Mouse (Mus musculus) liver, adult (tissue): Measurements from ENCODE around the gene Micu1.

ENCODE experiments used
- GATA4 ChIP-seq: IDR thresholded peaks from 2 replicates; pipeline ENCODE4 v1.6.1; 2014; ENCODE audit warnings: mild to moderate bottlenecking, low read length; ENCODE audit not compliant: insufficient replicate concordance

The Micu1 gene

GRCm38 (mm10) chr10:59813759-59814158 is 111.5 kb downstream of the Micu1 start:
- TF ChIP-seq GATA4: no peak

DNA sequence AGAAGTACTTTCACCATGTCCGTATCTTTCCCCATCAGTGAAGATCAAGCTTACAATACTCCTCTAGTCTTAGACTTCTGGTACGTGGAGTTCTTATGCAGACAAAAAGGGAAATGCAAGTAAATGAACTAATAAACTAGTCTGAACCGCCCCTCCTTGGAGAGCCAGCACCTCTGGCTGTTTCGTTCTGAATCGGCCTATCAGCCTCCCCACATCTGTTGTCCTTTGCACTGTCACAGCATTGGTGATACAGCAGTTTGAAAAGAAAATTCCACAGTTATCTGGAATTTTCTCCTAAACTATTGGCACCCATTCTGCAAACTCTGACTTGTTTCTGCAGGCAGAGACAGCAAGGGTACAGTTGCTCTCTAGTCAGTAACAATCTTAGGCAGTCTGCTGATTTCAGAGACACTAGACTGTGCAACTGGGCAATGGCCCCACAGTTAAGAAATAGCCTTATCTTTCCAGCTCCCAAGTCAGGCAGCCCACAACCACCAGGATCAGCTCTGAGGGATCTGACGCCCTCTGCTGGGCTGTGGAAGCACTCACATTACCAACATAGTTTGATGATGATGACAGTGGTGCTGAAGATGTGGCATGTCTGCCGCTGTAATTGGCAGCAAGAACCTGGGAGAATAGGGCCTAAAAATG is 112.4 kb downstream of the Micu1 start:
- TF ChIP-seq GATA4: peak; percentile 87; the same call in 1 of the 2 replicates

- no peak for TF ChIP-seq GATA4
Observed at GRCm38 (mm10) chr10:59816569-59816968, 114.3 kb downstream of the Micu1 start.

DNA sequence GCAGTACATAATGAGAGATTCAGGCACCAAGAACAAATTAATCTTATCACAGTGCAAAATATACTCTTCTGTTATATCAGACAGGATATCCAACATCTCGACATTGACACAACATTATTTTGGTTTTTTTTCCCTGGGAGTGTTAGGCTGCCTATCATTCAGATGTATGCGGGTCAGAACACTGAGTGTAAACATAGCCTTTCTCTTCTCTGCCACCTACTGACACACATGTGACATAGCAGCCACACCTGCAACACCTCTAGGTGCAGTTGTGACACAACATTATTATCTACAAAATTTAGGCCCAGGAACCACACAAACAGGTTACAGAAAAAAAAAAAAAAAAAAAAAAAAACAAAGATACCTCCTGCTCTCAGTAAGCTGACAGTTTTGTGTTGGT is 115.3 kb downstream of the Micu1 start:
- no peak for TF ChIP-seq GATA4

DNA sequence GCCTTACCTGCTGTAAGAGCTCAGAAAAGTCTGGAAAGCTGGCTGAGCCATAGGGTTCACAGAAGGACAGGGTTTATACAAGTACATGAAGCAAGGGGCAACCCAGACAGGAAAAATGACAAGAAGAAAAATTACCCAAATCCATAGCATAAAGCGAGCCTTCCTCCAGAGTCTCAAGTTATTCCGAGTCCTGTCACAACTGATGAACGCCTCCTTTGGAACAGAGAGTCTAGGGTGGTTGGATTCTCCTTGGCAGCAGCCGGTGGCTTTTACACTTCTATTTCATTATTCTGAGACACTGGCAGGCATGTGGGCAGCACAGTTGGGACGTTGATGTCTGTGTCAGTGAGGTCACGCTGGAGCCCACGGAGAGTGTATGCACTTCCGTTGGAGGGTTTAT is 115.7 kb downstream of the Micu1 start:
- no peak for TF ChIP-seq GATA4

DNA sequence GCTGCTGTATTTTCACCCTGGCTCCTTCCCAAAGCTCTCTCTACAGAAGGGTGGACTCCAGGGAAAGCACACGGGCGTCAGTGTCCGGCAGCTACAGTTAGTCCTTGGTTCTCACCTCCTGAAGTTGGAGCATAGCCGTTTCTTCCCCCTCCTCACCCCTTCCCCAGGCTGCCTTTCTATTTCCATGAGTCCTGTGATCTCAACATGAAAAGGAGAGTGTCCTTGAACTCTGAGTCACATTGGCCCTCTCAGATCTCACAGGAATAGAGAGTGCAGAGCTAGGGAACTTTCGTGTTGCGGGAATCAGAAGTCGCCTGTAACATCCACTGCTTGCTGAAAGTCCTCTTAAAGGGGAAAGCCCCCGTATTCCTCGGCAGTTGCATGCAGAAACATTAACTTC is 116.9 kb downstream of the Micu1 start:
- no peak for TF ChIP-seq GATA4

- TF ChIP-seq GATA4: no peak
Observed at GRCm38 (mm10) chr10:59820886-59821285, 118.6 kb downstream of the Micu1 start.

GRCm38 (mm10) chr10:59821334-59822066 is 119.2 kb downstream of the Micu1 start:
- no peak for TF ChIP-seq GATA4

GRCm38 (mm10) chr10:59822857-59823256 is 120.6 kb downstream of the Micu1 start:
- TF ChIP-seq GATA4: no peak

DNA sequence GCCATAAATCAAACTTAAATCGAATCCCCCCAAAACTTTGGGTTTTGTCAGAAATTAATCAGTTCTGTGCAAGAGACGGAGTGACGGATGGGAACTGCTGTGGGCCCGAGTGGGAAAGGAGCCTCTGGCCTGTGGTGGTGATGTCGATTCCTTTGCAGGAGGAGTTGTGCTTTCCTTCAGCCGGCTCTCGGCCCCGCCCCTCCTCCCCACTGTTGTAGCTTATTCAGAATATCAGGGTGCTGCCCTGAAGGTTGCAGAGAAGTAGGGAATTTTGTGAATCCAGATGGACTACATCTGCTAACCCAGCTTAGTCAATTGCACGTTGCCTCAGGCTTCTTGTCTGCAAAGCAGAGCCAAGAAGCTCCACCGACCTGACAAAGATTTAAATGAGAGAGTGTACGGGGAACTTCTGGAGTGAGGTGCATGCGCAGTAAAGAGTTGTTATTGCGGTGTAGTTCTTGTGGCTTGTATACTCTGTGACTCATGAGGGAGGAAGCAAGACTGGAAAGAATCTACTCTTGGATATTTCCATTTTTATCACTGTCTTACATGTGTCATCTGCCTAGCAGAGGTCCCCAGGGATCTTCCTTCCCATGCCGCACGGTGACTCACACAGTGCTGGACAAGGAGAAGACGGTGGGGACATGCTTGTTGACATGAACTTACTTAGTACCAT is 123.0 kb downstream of the Micu1 start:
- no peak for TF ChIP-seq GATA4

- no peak for TF ChIP-seq GATA4
Observed at GRCm38 (mm10) chr10:59829886-59830285, 127.6 kb downstream of the Micu1 start.

DNA sequence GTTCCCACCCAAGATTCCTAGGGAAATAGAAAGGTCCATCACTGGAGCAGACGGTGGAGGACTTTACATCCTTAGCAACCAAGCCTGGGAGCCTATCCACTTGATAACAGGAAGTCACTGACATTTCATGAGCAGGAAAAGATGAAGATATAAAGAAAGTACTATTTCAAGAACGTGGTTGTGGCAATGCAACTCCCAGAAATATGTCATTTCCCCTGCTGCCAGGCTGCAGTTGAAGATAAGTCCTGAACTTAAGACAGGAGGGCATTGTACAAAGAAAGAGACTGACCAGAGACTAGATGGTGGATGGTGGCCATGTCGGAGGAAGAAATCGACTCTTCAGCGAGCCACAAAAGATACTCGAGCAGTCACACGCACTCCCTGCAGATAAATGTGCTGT is 129.7 kb downstream of the Micu1 start:
- TF ChIP-seq GATA4: peak; percentile 5; the same call in 1 of the 2 replicates

- no peak for TF ChIP-seq GATA4
Observed at GRCm38 (mm10) chr10:59835301-59836155, 133.3 kb downstream of the Micu1 start.

GRCm38 (mm10) chr10:59837490-59837889 is 135.2 kb downstream of the Micu1 start:
- no peak for TF ChIP-seq GATA4

DNA sequence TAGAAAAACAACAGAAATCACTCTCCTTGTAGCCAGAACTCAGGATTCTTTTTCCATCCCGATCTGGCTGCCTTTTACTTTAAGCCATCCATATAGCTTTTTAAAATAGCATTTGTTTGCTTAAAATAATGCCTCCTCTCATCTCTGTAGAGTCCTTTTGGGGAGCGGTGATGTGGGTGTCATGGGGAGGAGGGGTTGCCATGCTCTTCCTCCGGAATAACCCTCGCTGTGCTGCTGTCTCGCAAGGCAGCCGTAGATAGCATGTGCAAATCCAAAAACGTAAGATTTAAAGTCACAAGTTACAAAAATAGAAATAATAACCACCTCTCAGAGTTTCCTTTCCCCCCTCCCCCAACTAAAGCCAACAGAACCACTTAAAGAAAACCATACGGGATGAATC is 139.2 kb downstream of the Micu1 start:
- TF ChIP-seq GATA4: no peak

DNA sequence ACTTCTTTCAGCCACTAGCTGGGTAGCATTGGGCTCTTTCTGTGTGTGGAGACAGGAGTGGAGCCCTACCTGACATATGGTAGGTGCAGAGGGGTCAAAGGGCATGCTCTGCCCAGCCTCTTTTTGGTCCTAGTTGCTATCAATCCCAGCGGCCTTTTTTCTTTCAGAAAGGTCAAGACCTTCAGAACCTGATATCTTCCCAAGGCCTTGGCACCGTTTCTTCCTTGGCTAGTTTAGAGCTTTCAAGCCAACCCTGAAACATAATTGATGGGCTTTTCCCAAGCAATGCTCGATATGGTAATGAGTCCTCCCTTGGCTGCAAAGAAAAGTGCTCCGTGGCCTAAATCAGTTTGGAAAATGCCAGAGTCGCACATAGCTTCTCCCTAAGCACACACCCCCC is 140.8 kb downstream of the Micu1 start:
- no peak for TF ChIP-seq GATA4

DNA sequence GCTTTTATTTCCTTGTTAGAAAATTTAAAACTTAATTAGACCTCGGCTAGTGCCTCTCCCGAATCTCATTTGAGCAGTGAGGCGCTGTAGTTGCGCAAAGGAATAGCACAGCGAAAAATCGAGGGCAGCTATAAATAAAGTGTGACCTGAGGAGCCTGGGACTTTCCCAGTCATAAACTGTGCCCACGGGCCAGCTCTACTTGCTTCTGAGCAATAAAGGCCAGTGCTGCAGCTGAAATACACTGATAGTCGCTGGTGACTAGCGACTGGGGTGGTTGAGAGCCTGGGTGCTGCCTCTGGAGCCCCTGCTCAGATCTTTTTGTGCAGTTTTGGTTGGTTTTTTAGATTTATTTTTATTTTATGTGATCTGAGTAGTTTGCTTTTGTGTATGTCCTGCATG is 142.4 kb downstream of the Micu1 start:
- TF ChIP-seq GATA4: no peak
